Mouse (Mus musculus) thymus, adult 2 months (tissue): ENCODE measurements around the gene Tdo2. TPM values are rescaled to one million over a fixed set of nuclear protein-coding genes. Genes with fewer than 3 reads are reported as not detected.

ENCODE experiments used
- DNase-seq: peaks from one replicate; pipeline ENCODE4 v3.0.0; 2021
- H3K27ac ChIP-seq: fragments of 200-500 bp; 2 replicates; pipeline ENCODE4 v1.5.1; 2012; ENCODE audit warnings: low read length, control low read depth; ENCODE audit not compliant: control insufficient read depth, insufficient read depth
- H3K27me3 ChIP-seq: fragments of 200-500 bp; 2 replicates; pipeline ENCODE4 v1.6.1; 2012; ENCODE audit warnings: mild to moderate bottlenecking, low read length, moderate library complexity, mixed read lengths; ENCODE audit not compliant: control insufficient read depth, insufficient read depth
- H3K36me3 ChIP-seq: fragments of 200-500 bp; 2 replicates; pipeline ENCODE4 v1.6.1; 2012; ENCODE audit warnings: mild to moderate bottlenecking, low read length, moderate library complexity; ENCODE audit not compliant: control insufficient read depth, insufficient read depth
- H3K4me1 ChIP-seq: fragments of 200-500 bp; replicated peaks from 2 replicates; pipeline ENCODE4 v1.6.1; 2012; ENCODE audit warnings: low read length; ENCODE audit not compliant: control insufficient read depth, insufficient read depth
- H3K4me3 ChIP-seq: fragments of 200-500 bp; 2 replicates; pipeline ENCODE4 v1.5.1; 2012; ENCODE audit warnings: mild to moderate bottlenecking, low read length, control low read depth, moderate library complexity; ENCODE audit not compliant: control insufficient read depth, insufficient read depth
- CTCF ChIP-seq: fragments of 200-500 bp; IDR thresholded peaks from 2 replicates; pipeline ENCODE4 v1.5.1; 2012; ENCODE audit warnings: mild to moderate bottlenecking, control low read depth, low read length, moderate library complexity, borderline replicate concordance; ENCODE audit not compliant: control insufficient read depth, poor library complexity, insufficient read depth; ENCODE audit errors: extremely low read depth
- POLR2A ChIP-seq: fragments of 200-500 bp; IDR thresholded peaks from 2 replicates; pipeline ENCODE4 v1.6.1; 2012; ENCODE audit warnings: mild to moderate bottlenecking, low read length, control low read depth, moderate library complexity; ENCODE audit not compliant: control insufficient read depth, poor library complexity, insufficient read depth; ENCODE audit errors: extremely low read depth
- WGBS: fragments of 180-500 bp; shearing (Covaris S2); methylation state at CpG from one replicate; pipeline ENCODE4 v1.1.7; 2018; 5-methylcytosine and 5-hydroxymethylcytosine counted together
- polyA plus RNA-seq: library from polyadenylated mRNA; depleted of rRNA; stranded (reverse); fragments of >200 nt; gene quantifications from 2 replicates; pipeline ENCODE4 v1.2.3, GENCODE M21; 2012; rRNA removed

Gene Tdo2
- polyA plus RNA-seq, result 1.1 and 2.3 TPM in 2 replicates

DNA sequence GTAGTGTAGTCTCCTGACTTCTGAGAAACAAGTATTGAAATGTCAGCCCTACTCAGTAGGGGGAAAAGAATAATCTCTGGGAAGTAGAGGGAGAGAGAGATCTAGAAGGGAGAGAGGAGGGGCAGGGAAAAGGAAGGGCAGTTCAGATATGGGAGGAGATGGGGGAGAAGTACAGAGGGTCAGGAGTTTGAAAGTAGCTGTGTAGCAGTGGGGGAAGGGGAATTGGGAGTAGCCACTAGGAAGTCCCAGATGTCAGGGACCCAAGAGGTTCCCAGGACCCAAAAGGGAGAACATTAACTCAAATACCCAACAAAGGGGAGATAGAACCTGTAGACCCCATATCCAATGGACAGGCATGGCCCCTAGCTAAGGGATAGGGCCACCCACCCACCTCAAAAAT lies at the start of gene Tdo2:
Tdo2 (minus strand) TSS at position 101 of the 400 bp plus-strand sequence.
- Histone ChIP-seq H3K4me3 (no peak within 1 kb of the TSS), H3K27ac (no peak within 1 kb of the TSS), H3K27me3 (no peaks in the 10 kb centered on the region), H3K4me1 (no peaks in the 10 kb centered on the region), H3K36me3 (no peaks in the 10 kb centered on the region)
- DNase-seq, result no peak
- TF ChIP-seq CTCF (no peak), POLR2A (no peak)

DNA sequence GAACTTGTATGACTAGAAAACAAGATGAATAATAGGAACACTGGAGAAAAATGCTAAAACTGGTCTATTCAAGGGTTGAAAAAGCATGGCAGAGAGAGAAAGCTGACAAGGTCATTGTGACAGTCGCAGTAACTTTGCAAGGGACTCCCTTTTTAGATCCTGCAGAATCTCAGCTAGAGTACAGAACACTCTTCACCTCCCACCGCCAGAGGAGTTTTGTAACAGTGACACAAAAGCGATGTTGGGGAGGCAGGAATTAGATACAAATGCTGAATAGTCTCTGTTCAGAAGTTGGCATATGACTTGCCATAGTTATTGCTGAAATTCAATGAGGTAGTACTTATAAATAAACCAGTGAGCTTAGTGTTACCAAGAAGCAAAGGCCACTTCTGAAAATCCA lies 47.1 kb upstream of the Tdo2 start:
- no peak for DNase-seq
- Histone ChIP-seq H3K4me3 (no peak overlapping the region), H3K27me3 (no peaks in the 10 kb centered on the region), H3K36me3 (no peaks in the 10 kb centered on the region), H3K4me1 (no peaks in the 10 kb centered on the region), H3K27ac (no peak overlapping the region)
- WGBS, result 95% methylated on average over 3 of the region's 3 CpGs
- no peak for TF ChIP-seq POLR2A
- TF ChIP-seq CTCF, result no peak

DNA sequence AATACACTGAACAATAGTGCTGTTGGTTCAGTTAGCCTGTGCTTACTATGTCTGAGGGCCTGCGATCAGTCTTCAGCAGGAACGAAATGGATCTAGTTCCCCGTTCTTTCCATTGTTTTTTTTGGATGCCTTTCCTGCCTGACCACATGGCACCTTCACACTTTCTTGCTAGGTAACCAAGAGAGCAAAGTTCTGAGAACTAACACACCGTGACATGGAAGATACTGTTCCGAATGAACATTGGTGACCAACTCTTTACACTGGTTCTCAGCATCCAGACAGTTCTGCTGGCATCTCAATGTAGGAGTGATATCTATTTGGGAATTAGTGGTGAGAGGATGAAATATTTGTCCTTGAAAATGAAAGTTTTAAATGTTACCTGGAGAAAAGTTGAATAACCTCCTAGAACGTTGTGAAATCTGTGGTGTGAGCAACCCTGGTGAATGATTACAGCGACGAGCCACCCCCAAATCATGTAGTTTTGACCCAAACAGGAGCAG lies 46.5 kb upstream of the Tdo2 start:
- Histone ChIP-seq H3K4me3 (no peak overlapping the region), H3K4me1 (no peaks in the 10 kb centered on the region), H3K36me3 (no peaks in the 10 kb centered on the region), H3K27ac (no peak overlapping the region), H3K27me3 (no peaks in the 10 kb centered on the region)
- no peak for TF ChIP-seq POLR2A
- no peak for TF ChIP-seq CTCF
- 91% methylated on average over 8 of the region's 8 CpGs for WGBS
- DNase-seq, result no peak

DNA sequence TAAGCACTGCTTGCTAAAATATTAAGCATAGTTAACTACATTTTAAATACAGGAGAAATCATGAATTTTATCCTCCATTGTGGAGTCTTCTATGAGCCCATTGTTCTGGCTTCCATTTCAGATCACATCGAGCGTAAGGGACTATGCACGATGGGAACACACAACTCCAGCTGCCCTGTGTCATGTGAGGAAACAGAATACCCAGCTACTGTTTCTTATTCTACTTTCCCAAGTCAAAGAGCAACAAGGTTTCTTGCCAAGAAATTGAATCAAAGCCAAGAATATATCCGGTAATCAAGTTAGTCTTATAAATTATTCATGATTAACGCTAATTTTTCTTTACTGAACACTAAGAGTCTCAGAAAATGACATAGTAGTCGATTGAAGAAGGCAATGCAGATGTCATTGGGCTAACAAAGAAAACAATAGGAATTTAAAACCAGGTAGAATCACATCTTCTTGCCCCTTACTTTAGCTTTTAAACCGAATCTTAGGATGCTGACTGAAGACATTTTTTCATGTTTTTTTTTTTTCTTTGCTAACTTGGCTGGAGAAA lies 38.2 kb upstream of the Tdo2 start:
- H3K4me1 ChIP-seq, result no peaks in the 10 kb centered on the region
- H3K27ac ChIP-seq, result no peak overlapping the region
- WGBS, result 89% methylated on average over 7 of the region's 7 CpGs
- no peaks in the 10 kb centered on the region for H3K36me3 ChIP-seq
- H3K27me3 ChIP-seq, result no peaks in the 10 kb centered on the region
- H3K4me3 ChIP-seq, result no peak overlapping the region
- no peak for DNase-seq
- TF ChIP-seq CTCF, result no peak
- TF ChIP-seq POLR2A, result no peak

DNA sequence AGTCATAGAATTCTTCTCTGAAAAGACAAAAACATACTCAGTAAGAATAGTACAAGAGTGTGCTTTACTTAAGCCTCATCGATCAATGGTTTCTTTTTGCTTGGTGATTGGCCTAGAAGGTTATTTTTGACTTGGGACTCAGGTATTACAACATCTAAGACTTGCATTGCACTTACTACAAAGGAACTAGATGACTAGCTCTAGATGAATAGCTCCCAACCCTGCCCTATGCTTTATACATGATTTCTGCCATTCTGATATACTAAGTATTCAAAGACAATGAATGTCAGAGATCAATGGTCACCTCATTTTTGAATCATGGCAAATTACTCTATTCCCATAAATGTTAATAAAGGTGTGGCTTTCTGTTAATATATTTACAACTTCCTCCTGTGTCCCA lies 31.0 kb upstream of the Tdo2 start:
- no peak for DNase-seq
- Histone ChIP-seq H3K4me1 (no peaks in the 10 kb centered on the region), H3K27ac (no peak overlapping the region), H3K36me3 (no peaks in the 10 kb centered on the region), H3K27me3 (no peaks in the 10 kb centered on the region), H3K4me3 (no peak overlapping the region)
- 92% methylated on average over 1 of the region's 1 CpGs for WGBS
- no peak for TF ChIP-seq CTCF
- no peak for TF ChIP-seq POLR2A

DNA sequence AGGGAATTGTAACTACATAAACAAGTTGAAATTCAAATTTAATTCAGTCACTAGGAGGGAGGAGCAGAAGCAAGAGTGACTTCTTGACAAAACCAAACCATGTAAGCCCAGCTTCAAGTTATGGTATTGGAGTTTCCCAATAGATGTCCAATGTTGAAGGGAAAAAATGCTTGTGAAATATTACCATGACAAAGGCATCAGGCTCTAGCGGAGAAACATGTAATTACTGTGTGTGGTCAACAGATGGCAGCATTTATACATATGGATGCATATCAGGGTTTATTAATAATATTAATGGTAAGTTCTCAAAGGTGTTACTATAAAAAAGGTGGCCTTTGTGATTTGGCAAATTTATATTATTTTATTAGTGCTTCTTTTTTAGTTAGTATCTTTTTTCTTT lies 20.0 kb upstream of the Tdo2 start:
- WGBS, result 3% methylated on average over 1 of the region's 1 CpGs

DNA sequence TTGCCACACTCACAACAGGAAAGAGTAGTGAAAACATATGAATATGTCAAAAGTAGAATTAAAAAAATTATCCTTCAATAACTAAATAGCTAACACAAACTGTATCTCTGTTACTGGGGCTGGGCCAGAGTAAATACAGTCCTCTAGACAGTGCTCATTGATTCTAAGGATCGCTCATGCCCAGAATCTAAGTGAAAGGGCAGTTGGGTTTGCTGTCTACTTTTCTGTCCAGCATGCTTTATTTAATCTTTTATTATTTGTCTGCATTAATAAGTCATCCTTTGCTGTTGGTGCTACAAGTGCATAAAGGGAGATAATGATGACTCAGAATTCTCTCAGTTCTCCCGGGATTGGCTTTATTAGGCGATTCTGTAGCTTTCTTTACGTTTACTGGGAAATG lies 19.4 kb upstream of the Tdo2 start:
- Histone ChIP-seq H3K36me3 (no peaks in the 10 kb centered on the region), H3K4me1 (no peaks in the 10 kb centered on the region), H3K4me3 (no peak overlapping the region), H3K27ac (no peak overlapping the region), H3K27me3 (no peaks in the 10 kb centered on the region)
- TF ChIP-seq POLR2A (no peak), CTCF (no peak)
- DNase-seq, result no peak
- WGBS, result 54% methylated on average over 4 of the region's 4 CpGs

More for the DNA sequence above, 20.0 kb upstream of the Tdo2 start:
- no peak for TF ChIP-seq POLR2A
- no peak for TF ChIP-seq CTCF
- Histone ChIP-seq H3K4me3 (no peak overlapping the region), H3K27ac (no peak overlapping the region), H3K4me1 (no peaks in the 10 kb centered on the region), H3K27me3 (no peaks in the 10 kb centered on the region), H3K36me3 (no peaks in the 10 kb centered on the region)
- peak; percentile 18 for DNase-seq
